Mouse (Mus musculus) lung, embryonic 15.5 days (tissue): Measurements from ENCODE around the gene Tgfb1. TPM values are rescaled to one million over a fixed set of nuclear protein-coding genes. Genes with fewer than 3 reads are reported as not detected.
"Not testable (repeated sequence)": the region's sequence is repeated elsewhere in the genome, so short reads cannot be mapped to it uniquely, and the experiment has no call there.

Source experiments
- ATAC-seq: fragments of 200-750 bp; cut with Nextera tagmentation; 2 replicates; pipeline ENCODE4 v1.8.0; 2017; ENCODE audit warnings: moderate number of reproducible peaks, borderline replicate concordance; ENCODE audit not compliant: low FRiP score, low TSS enrichment; ENCODE audit errors: extremely low read depth
- H3K27ac ChIP-seq: fragments of 300-500 bp; sonication (generic); 2 replicates; pipeline ENCODE4 v1.5.1; 2015; ENCODE audit warnings: moderate library complexity, mild to moderate bottlenecking, inconsistent platforms
- H3K27me3 ChIP-seq: fragments of 300-500 bp; sonication (generic); 2 replicates; pipeline ENCODE4 v1.6.1; 2015; ENCODE audit warnings: inconsistent platforms
- H3K36me3 ChIP-seq: fragments of 300-500 bp; sonication (generic); 2 replicates; pipeline ENCODE4 v1.6.1; 2015; ENCODE audit warnings: inconsistent platforms
- H3K4me1 ChIP-seq: fragments of 300-500 bp; sonication (generic); 2 replicates; pipeline ENCODE4 v1.6.1; 2015; ENCODE audit warnings: inconsistent platforms
- H3K4me2 ChIP-seq: fragments of 300-500 bp; sonication (generic); 2 replicates; pipeline ENCODE4 v1.6.1; 2015; ENCODE audit warnings: inconsistent platforms, mild to moderate bottlenecking, moderate library complexity
- H3K4me3 ChIP-seq: fragments of 300-500 bp; sonication (generic); 2 replicates; pipeline ENCODE4 v1.5.1; 2015; ENCODE audit warnings: mild to moderate bottlenecking, inconsistent platforms
- H3K9ac ChIP-seq: fragments of 300-500 bp; sonication (generic); 2 replicates; pipeline ENCODE4 v1.6.1; 2015; ENCODE audit warnings: inconsistent platforms
- H3K9me3 ChIP-seq: fragments of 300-500 bp; sonication (generic); 2 replicates; pipeline ENCODE4 v1.6.1; 2016; ENCODE audit warnings: inconsistent platforms
- WGBS: fragments of 180-500 bp; shearing (Covaris S2); methylation state at CpG from one replicate; pipeline ENCODE4 v1.1.7; 2015; 5-methylcytosine and 5-hydroxymethylcytosine counted together
- polyA plus RNA-seq: library from polyadenylated mRNA; unstranded; fragments of >200 nt; fragmentation: Nextera tagmentation; extraction: Ambion mirVana; gene quantifications from 2 replicates; pipeline ENCODE4 v1.2.1, GENCODE M21; 2015

The Tgfb1 gene
- polyA plus RNA-seq, 1 experiment from 2014 or later = 3.5 TPM

DNA sequence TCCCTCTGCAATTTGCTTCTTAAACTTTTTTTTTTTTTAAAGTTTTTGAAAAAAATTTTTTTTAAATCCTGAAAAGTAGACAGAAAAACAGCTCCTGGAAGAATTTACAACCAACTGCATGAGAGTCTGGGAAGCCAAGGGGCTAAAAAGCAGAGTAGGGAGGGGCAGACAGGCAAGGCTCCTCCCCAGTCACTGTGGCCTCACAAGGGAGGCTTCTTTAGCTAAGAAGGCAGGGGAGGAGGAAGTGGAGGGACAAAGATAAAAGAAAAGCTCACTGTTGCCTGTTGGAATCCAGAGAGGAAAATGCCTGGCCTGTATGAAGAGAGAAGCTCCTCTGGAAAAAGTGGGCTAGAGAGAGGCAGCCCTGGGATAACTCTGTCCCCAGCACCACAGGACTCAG, 35.0 kb downstream of the Tgfb1 start:
- H3K4me1 ChIP-seq = peaks cover 20% of the 10 kb centered on the region
- H3K36me3 ChIP-seq = peaks cover 64% of the 10 kb centered on the region
- H3K9ac ChIP-seq, H3K27me3 ChIP-seq, ATAC-seq, H3K4me3 ChIP-seq, H3K27ac ChIP-seq, H3K9me3 ChIP-seq, H3K4me2 ChIP-seq: not testable (repeated sequence)

DNA sequence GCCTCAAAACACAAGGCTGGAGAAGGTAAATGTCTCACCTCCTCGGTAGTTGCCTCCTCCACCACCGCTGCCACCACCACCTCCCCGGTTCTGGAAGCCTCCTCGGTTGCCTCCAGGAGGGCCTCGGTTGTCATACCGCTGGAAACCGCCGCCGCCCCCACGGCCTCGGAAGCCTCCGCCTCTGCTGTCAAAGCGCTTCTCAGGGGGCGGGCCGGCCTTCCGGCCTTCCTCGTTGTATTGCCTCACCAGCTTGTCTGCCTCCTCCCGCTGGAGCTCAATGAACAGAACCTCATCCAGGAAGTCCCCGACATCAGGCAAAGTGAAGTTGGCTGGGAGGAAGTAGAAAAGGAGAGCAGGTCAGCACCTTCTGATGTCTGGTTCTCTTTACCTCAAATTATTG, 39.1 kb downstream of the Tgfb1 start:
- no peak for ATAC-seq
- H3K27ac ChIP-seq = no peak overlapping the region
- peaks cover 95% of the 10 kb centered on the region for H3K36me3 ChIP-seq
- WGBS = 81% methylated on average over 19 of the region's 19 CpGs
- H3K4me2 ChIP-seq = no peak overlapping the region
- no peak overlapping the region for H3K9ac ChIP-seq
- H3K27me3 ChIP-seq = no peaks in the 10 kb centered on the region
- no peaks in the 10 kb centered on the region for H3K9me3 ChIP-seq
- no peaks in the 10 kb centered on the region for H3K4me1 ChIP-seq
- no peak overlapping the region for H3K4me3 ChIP-seq

DNA sequence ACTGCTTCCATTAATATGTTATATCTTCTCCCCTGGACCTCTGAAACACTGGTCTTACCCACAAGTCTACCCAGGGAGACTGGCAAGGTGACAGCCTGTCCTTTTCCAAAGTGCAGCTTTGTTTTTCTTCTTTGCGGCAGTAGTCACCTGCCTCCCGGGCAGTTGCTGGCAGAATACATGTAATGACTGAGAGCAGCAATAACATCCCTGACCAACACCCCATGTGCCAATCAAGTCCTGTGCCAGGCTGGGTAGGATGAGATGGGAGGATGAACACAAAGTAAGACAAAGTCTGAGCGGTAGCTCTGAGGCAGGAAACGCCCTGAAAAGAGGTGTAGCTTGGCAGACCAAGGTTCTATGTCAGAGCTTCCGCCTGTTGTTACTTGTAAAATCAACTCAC, 41.0 kb downstream of the Tgfb1 start:
- no peak overlapping the region for H3K4me3 ChIP-seq
- no peaks in the 10 kb centered on the region for H3K4me1 ChIP-seq
- H3K9ac ChIP-seq = no peak overlapping the region
- no peak overlapping the region for H3K27ac ChIP-seq
- 92% methylated on average over 5 of the region's 5 CpGs for WGBS
- no peaks in the 10 kb centered on the region for H3K9me3 ChIP-seq
- ATAC-seq = no peak
- H3K36me3 ChIP-seq = peaks cover 97% of the 10 kb centered on the region
- H3K4me2 ChIP-seq = no peak overlapping the region
- no peaks in the 10 kb centered on the region for H3K27me3 ChIP-seq

DNA sequence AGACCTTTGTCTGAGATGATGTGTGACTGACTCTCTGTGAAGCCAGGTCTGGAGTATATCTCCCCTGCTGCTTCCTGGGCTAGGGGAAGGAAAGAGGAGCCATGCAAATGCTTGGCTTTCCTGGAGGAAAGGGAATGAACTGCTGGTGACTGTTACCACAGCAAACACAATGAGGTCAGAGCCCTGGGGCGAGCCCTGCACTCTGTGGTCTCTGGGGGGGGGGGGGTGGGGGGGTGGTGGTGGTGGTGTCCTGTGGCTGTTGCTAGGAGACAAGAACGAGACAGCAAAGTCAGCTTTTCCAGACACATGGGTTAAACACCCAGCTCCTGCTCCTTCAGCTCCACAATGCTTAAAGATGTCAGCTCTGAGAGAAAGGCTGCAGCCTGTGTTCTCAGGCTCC, 42.6 kb downstream of the Tgfb1 start:
- Histone ChIP-seq H3K36me3 (peaks cover 95% of the 10 kb centered on the region), H3K4me2 (no peak overlapping the region), H3K4me1 (no peaks in the 10 kb centered on the region), H3K27me3 (no peaks in the 10 kb centered on the region), H3K9ac (no peak overlapping the region), H3K27ac (no peak overlapping the region), H3K4me3 (no peak overlapping the region), H3K9me3 (no peaks in the 10 kb centered on the region)
- 24% methylated on average over 2 of the region's 2 CpGs for WGBS
- no peak for ATAC-seq

DNA sequence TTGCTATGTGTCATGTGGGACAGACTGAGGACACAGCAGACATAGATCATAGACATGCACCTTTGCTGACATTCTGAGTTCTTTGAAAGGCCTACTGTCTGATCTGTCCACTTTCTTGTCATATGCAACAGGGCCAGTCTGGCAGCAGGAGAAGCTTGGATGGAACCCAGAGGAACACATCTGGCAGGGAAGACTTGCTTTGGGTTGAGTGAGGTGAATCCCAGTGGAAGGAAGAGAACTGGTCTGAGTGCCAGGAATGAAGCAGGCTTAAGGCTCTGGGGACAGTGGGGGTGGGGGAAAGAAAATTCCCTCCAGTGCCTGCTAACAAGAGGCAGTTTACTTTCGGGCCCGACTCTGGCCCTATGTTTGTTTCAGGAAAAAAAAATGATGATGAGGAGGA, 43.1 kb downstream of the Tgfb1 start:
- no peaks in the 10 kb centered on the region for H3K9me3 ChIP-seq
- no peak overlapping the region for H3K27ac ChIP-seq
- 95% methylated on average over 2 of the region's 2 CpGs for WGBS
- H3K4me2 ChIP-seq = no peak overlapping the region
- ATAC-seq = no peak
- H3K4me1 ChIP-seq = no peaks in the 10 kb centered on the region
- H3K36me3 ChIP-seq = peaks cover 95% of the 10 kb centered on the region
- H3K27me3 ChIP-seq = no peaks in the 10 kb centered on the region
- no peak overlapping the region for H3K9ac ChIP-seq
- no peak overlapping the region for H3K4me3 ChIP-seq

DNA sequence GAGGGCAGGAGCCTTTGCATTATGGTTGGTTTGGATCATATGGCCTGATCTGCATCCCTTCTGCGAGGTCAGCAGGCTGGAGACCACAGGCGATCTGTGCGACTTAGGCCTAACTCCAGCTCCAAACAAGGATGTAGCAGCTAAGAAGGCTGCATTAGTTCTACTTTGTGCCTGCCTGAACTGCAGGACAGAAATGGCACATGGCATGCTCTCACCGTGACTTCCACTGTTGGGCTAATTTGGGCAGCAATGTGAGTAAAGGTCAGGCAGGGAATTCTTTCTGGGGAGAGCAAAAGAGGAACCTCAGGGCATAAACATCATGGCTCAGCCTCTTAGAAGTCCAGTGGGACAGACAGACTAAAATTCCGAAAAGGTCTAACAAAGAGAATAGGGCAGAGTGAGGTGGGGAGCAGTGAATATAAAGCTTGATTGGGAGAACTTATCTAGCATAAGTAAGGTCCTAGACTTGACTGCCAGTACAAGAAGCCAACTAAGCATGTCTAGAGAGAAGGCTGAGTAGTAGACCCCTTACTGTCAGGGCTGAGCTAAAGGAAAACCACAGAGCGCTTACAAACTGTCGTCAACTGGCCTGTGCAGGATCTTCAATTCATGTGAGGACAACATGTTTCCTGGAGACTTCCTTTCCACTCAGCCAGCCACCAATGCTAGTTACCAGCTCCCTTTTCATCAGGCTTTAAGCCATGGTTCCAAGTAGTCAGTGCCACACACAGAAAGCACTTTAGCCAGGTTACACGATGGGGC, 44.7 kb downstream of the Tgfb1 start:
- ATAC-seq = no peak
- H3K4me2 ChIP-seq = no peak overlapping the region

DNA sequence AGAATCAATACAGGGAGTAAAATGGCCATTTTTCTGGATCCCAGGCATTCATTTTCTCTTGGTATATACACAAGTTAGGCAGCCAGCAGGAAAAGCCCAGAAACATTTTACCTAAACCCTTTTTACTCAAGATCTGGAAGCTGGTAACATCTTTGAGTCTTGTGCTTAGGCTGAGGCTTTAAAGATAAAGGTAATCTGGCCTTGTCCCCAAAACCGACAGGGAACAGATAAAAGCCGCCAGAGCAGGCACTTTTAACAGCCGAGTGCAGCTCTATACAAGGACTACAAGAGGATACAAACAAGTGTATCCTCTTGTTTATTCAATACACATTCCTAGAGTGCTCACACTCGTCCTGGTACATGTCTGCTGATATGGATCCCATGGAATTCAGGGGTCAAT, 48.2 kb downstream of the Tgfb1 start:
- H3K4me3 ChIP-seq = no peak overlapping the region
- no peaks in the 10 kb centered on the region for H3K9me3 ChIP-seq
- 43% methylated on average over 4 of the region's 4 CpGs for WGBS
- H3K36me3 ChIP-seq = peaks cover 94% of the 10 kb centered on the region
- H3K27me3 ChIP-seq = no peaks in the 10 kb centered on the region
- no peak overlapping the region for H3K4me2 ChIP-seq
- no peak overlapping the region for H3K27ac ChIP-seq
- H3K4me1 ChIP-seq = no peaks in the 10 kb centered on the region
- H3K9ac ChIP-seq = no peak overlapping the region
- no peak for ATAC-seq

More for the DNA sequence above, 44.7 kb downstream of the Tgfb1 start:
- Histone ChIP-seq H3K27ac (no peak overlapping the region), H3K27me3 (no peaks in the 10 kb centered on the region), H3K4me3 (no peak overlapping the region), H3K36me3 (peaks cover 94% of the 10 kb centered on the region), H3K9ac (no peak overlapping the region), H3K4me1 (no peaks in the 10 kb centered on the region), H3K9me3 (no peaks in the 10 kb centered on the region)
- WGBS = 84% methylated on average over 8 of the region's 8 CpGs

DNA sequence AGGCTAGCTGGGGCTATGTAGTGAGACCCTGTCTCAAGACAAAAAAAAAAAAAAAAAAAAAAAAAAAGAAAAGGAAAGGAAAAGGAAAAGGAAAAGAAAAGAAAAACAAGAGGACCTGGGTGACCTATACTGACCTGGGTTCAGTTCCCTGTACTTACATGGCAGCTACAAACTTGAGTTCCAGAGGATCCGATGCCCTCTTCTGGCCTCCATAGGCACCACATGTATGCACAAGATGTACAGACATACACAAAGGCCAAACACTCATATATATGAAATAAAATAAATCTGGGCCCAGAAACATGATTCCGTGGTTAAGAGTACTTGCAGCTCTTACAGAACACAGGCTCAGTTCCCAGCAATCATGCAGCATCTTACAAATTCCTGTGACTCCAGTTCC, 50.1 kb downstream of the Tgfb1 start:
- Histone ChIP-seq H3K9ac (no peak overlapping the region), H3K4me1 (no peaks in the 10 kb centered on the region), H3K4me3 (no peak overlapping the region), H3K9me3 (no peaks in the 10 kb centered on the region), H3K36me3 (peaks cover 95% of the 10 kb centered on the region), H3K27me3 (no peaks in the 10 kb centered on the region), H3K27ac (no peak overlapping the region), H3K4me2 (no peak overlapping the region)
- 91% methylated on average over 2 of the region's 2 CpGs for WGBS
- ATAC-seq = no peak

DNA sequence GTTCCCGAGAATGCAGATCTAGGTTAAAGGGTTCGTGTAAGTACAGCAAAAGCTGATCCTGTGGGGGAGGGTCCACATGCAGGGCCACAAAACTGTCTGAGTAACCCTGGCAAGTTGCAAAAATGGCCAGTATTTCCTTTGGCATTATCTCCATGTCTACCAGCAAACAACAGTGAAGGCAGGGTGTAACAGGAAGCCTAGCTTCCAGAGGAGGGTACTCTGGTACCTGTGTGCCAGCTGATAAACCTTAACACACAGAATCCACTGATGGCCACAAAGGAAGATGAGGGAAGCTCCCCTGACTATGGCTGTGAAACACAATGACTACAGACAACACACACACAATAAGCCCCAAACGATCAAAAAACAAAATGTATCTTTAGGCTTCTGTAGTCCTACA, 51.5 kb downstream of the Tgfb1 start:
- no peak overlapping the region for H3K4me3 ChIP-seq
- H3K4me2 ChIP-seq = no peak overlapping the region
- H3K4me1 ChIP-seq = no peaks in the 10 kb centered on the region
- no peaks in the 10 kb centered on the region for H3K27me3 ChIP-seq
- 85% methylated on average over 3 of the region's 3 CpGs for WGBS
- H3K9me3 ChIP-seq = no peaks in the 10 kb centered on the region
- no peak overlapping the region for H3K9ac ChIP-seq
- no peak for ATAC-seq
- H3K27ac ChIP-seq = no peak overlapping the region
- peaks cover 95% of the 10 kb centered on the region for H3K36me3 ChIP-seq

DNA sequence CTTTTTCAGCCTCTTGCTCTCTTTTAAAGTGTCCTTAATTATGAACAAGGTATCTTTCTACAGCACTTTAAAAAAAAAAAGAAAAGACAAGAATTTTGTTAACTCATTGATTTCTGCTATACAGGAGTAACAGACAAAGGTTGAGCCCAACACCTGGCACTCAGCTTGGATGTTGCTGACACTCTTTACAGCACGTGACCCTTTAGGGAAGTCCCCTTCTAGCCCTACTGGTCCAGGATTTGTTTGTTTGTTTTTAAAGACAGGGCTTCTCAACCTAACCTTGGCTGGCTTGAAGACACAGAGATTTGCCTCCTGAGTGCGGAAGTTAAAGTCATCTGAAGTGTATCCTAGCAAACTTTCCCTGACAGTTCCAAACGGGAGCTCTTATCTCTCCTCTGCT, 60.0 kb downstream of the Tgfb1 start:
- H3K27ac ChIP-seq = no peak overlapping the region
- ATAC-seq = no peak
- H3K4me2 ChIP-seq = no peak overlapping the region
- no peak overlapping the region for H3K9ac ChIP-seq
- no peaks in the 10 kb centered on the region for H3K9me3 ChIP-seq
- peaks cover under 1% of the 10 kb centered on the region; the same call in 1 of the 2 replicates for H3K4me1 ChIP-seq
- peaks cover 94% of the 10 kb centered on the region for H3K36me3 ChIP-seq
- WGBS = 42% methylated on average over 3 of the region's 3 CpGs
- no peaks in the 10 kb centered on the region for H3K27me3 ChIP-seq
- no peak overlapping the region for H3K4me3 ChIP-seq

DNA sequence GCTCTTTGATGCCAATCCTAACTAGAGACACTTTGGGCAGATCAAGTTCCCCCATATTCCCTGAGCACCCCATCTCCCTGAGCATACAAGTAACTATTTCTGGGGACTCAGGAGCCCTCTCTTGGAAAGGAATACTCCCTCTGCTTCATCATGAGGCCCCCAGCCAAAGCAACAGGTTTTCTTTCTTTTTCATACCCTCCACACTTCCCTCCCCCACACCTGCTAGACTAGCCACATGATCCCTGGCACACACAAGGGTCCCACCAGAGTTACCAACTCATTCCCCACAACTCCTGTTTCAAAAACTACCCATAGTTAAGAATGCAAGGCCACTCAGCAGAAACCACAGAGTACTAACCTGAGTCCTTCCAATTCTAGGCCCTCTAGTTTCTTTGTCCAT, 66.3 kb downstream of the Tgfb1 start:
- Histone ChIP-seq H3K4me2 (peak overlapping the region; percentile 80), H3K27me3 (no peaks in the 10 kb centered on the region), H3K9me3 (no peaks in the 10 kb centered on the region), H3K9ac (peak overlapping the region; percentile 99), H3K36me3 (peaks cover 36% of the 10 kb centered on the region), H3K4me1 (peaks cover 20% of the 10 kb centered on the region), H3K27ac (0 out of 2 replicates have a peak overlapping the region, but pooled peaks have one; percentile 97), H3K4me3 (peak overlapping the region; percentile 95)
- no peak for ATAC-seq

DNA sequence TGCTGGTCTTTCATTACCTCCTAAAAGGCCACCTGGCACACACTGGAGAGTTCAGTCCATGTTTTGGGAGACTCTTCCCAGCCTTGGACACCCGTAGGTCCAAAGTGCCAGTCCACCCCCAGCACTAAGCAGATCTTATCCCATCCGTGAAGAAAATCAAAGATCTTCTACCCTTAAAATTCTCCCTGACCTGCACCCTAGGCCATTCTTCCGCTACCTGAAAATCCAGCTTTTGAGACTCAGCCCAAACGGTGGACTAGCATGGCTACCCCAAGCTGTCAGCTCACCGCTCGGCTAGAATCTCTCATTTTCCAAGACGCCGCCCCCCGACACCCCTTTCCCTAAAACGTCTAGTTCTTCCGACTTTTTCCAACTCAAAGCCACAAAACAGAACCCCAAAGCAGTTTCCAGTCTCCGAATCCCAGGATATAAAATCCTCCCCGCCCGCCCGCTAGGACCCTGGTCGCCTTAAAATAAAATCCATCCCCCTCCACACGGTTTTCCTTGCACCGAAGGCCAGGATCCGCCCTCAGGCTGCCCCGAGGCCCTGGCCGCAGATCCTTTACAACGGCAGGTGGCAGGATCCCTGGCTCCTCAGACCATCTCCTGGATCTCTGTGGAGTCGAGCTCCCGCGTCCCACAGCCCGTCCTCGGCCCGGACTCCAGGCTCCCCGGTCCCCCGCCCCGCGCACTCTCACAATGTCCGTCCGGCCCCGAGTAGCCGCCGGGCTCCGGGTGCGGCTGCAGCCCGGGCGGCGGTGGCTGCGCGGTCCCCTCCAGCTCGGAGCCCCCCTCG, 67.0 kb downstream of the Tgfb1 start:
- no peaks in the 10 kb centered on the region for H3K27me3 ChIP-seq
- no peak; the same call in 1 of the 2 replicates for ATAC-seq
- H3K9ac ChIP-seq = peak overlapping the region; percentile 99
- no peaks in the 10 kb centered on the region for H3K9me3 ChIP-seq
- H3K4me3 ChIP-seq = peak overlapping the region; percentile 95
- H3K36me3 ChIP-seq = peaks cover 29% of the 10 kb centered on the region
- peaks cover 20% of the 10 kb centered on the region for H3K4me1 ChIP-seq
- H3K4me2 ChIP-seq = peak overlapping the region; percentile 80
- H3K27ac ChIP-seq = peak overlapping the region; percentile 97
- under 1% methylated on average over 46 of the region's 46 CpGs for WGBS
